Mouse (Mus musculus) sigmoid colon, adult 10 weeks (tissue): ENCODE data around the gene Gm21693. TPM values are rescaled to one million over a fixed set of nuclear protein-coding genes. Genes with fewer than 3 reads are reported as not detected.

Experiments used
- polyA plus RNA-seq: library from polyadenylated mRNA; stranded (reverse); fragments of 350-450 nt; fragmentation: Illumina TruSeq; extraction: RNeasy Lipid Tissue Mini Kit (QIAGEN cat#74804); gene quantifications from one replicate; pipeline ENCODE4 v1.2.3, GENCODE M21; 2014; ENCODE audit warnings: low read depth, low replicate concordance

Gm21693 gene
- not detected for polyA plus RNA-seq

DNA sequence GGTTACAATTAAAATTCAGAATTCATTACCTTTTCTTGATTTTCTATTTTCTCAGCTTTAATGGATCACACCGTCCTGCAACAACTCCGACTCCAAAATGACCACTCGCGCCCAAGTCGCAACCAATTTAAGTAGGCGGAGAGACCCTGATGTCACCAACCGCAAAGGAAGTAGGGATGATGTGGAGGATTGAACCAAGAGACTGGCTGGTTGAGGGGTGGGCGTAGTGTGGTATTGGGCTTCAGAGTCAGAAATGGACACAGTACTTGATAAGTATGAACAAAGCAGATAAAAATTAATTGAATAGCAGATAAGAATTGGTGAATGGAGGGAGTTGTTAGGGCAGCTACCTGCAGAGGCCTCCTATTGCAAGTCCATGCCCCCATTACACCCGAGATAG lies at the start of gene Gm21693:
Gm21693 (minus strand) TSS at position 101 of the 400 bp plus-strand sequence.

GRCm38 (mm10) chrY:3306349-3306748 lies 38.8 kb downstream of the Gm21693 start, which contains the start of gene Gm21677:
Gm21677 (minus strand) TSS chrY:3306449.

Other genes starting within 250 kb of the Gm21693 start
- not detected for gene Gm21677, start 38.9 kb downstream of the Gm21693 start, polyA plus RNA-seq
- gene Gm21704, start 64.8 kb upstream of the Gm21693 start, polyA plus RNA-seq: not detected
- not detected for gene Gm21708, start 64.8 kb upstream of the Gm21693 start, polyA plus RNA-seq